Mouse (Mus musculus) E14TG2a.4 (cell line): ENCODE data around the gene Mapt.

ENCODE experiments used
- H3K27me3 ChIP-seq: 2 replicates; pipeline ENCODE4 v1.6.1; 2014; ENCODE audit warnings: low read length, control low read depth; ENCODE audit not compliant: insufficient read depth
- H3K36me3 ChIP-seq: 2 replicates; pipeline ENCODE4 v1.6.1; 2014; ENCODE audit warnings: low read length, control low read depth; ENCODE audit not compliant: insufficient read depth
- H3K4me1 ChIP-seq: replicated peaks from 2 replicates; pipeline ENCODE4 v1.6.1; 2014; ENCODE audit warnings: low read depth, low read length, control low read depth
- H3K4me3 ChIP-seq: replicated peaks from 2 replicates; pipeline ENCODE4 v1.5.1; 2014; ENCODE audit warnings: mild to moderate bottlenecking, low read length
- H3K9me3 ChIP-seq: 2 replicates; pipeline ENCODE4 v1.6.1; 2014; ENCODE audit warnings: low read length, control low read depth
- CTCF ChIP-seq: conservative IDR thresholded peaks from 2 replicates; pipeline ENCODE4 v1.5.1; 2014; ENCODE audit warnings: low read length
- NANOG ChIP-seq: IDR thresholded peaks from 2 replicates; pipeline ENCODE4 v1.6.1; 2014; ENCODE audit warnings: borderline replicate concordance, low read length, mixed read lengths
- POU5F1 ChIP-seq: IDR thresholded peaks from 2 replicates; pipeline ENCODE4 v1.6.1; 2014; ENCODE audit warnings: low read length, borderline replicate concordance

The Mapt gene

GRCm38 (mm10) chr11:104309377-104310225, 78.4 kb downstream of the Mapt start:
- TF ChIP-seq CTCF (no peak), POU5F1 (no peak), NANOG (no peak)
- Histone ChIP-seq H3K36me3 (peaks cover 35% of the 10 kb centered on the region), H3K4me3 (peak overlapping the region; percentile 72), H3K4me1 (peaks cover 91% of the 10 kb centered on the region), H3K9me3 (no peaks in the 10 kb centered on the region), H3K27me3 (no peaks in the 10 kb centered on the region)

GRCm38 (mm10) chr11:104310226-104310887, 79.2 kb downstream of the Mapt start:
- no peaks in the 10 kb centered on the region for H3K9me3 ChIP-seq
- no peak for TF ChIP-seq NANOG
- TF ChIP-seq CTCF = no peak
- TF ChIP-seq POU5F1 = no peak
- peaks cover 35% of the 10 kb centered on the region for H3K36me3 ChIP-seq

GRCm38 (mm10) chr11:104311643-104312042, 80.5 kb downstream of the Mapt start:
- H3K36me3 ChIP-seq = peaks cover 32% of the 10 kb centered on the region
- TF ChIP-seq POU5F1 (no peak), CTCF (peak; percentile 95), NANOG (no peak)
- H3K4me3 ChIP-seq = no peak overlapping the region
- no peaks in the 10 kb centered on the region for H3K27me3 ChIP-seq
- no peaks in the 10 kb centered on the region for H3K9me3 ChIP-seq
- peaks cover 77% of the 10 kb centered on the region for H3K4me1 ChIP-seq

More at GRCm38 (mm10) chr11:104310226-104310887, 79.2 kb downstream of the Mapt start:
- H3K4me1 ChIP-seq = peaks cover 84% of the 10 kb centered on the region
- H3K27me3 ChIP-seq = no peaks in the 10 kb centered on the region
- peak overlapping the region; percentile 72 for H3K4me3 ChIP-seq

GRCm38 (mm10) chr11:104315703-104316102, 84.5 kb downstream of the Mapt start:
- Histone ChIP-seq H3K4me1 (peaks cover 77% of the 10 kb centered on the region), H3K9me3 (no peaks in the 10 kb centered on the region), H3K27me3 (peaks cover 7% of the 10 kb centered on the region; the same call in 1 of the 2 replicates), H3K36me3 (peaks cover 20% of the 10 kb centered on the region), H3K4me3 (no peak overlapping the region)
- TF ChIP-seq CTCF (peak; percentile 100), POU5F1 (no peak)

- Histone ChIP-seq H3K4me3 (no peak overlapping the region), H3K9me3 (no peaks in the 10 kb centered on the region), H3K36me3 (peaks cover 15% of the 10 kb centered on the region), H3K27me3 (peaks cover 9% of the 10 kb centered on the region; the same call in 1 of the 2 replicates), H3K4me1 (peaks cover 77% of the 10 kb centered on the region)
- TF ChIP-seq NANOG (no peak), CTCF (no peak), POU5F1 (no peak)
These were observed 85.7 kb downstream of the Mapt start for GRCm38 (mm10) chr11:104316685-104317400.

- no peak overlapping the region for H3K4me3 ChIP-seq
- no peak for TF ChIP-seq POU5F1
- TF ChIP-seq NANOG = no peak
- no peak for TF ChIP-seq CTCF
- peaks cover 11% of the 10 kb centered on the region for H3K36me3 ChIP-seq
- peaks cover 9% of the 10 kb centered on the region; the same call in 1 of the 2 replicates for H3K27me3 ChIP-seq
- no peaks in the 10 kb centered on the region for H3K9me3 ChIP-seq
- peaks cover 78% of the 10 kb centered on the region for H3K4me1 ChIP-seq
These were observed 86.4 kb downstream of the Mapt start for GRCm38 (mm10) chr11:104317631-104318030.

- H3K4me1 ChIP-seq = peaks cover 69% of the 10 kb centered on the region
- peak overlapping the region; percentile 78 for H3K4me3 ChIP-seq
- TF ChIP-seq NANOG (no peak), CTCF (no peak), POU5F1 (no peak)
- H3K9me3 ChIP-seq = no peaks in the 10 kb centered on the region
- peaks cover 2% of the 10 kb centered on the region; the same call in 1 of the 2 replicates for H3K36me3 ChIP-seq
- peaks cover 9% of the 10 kb centered on the region; the same call in 1 of the 2 replicates for H3K27me3 ChIP-seq
These were observed 88.0 kb downstream of the Mapt start for GRCm38 (mm10) chr11:104318940-104319781.
